Mouse (Mus musculus) intestine, embryonic 16.5 days (tissue): ENCODE data around the gene Lyl1. TPM values are rescaled to one million over a fixed set of nuclear protein-coding genes. Genes with fewer than 3 reads are reported as not detected.
A peak's percentile ranks its signal among the peaks of the same experiment; 100 is the strongest.
"Not testable (repeated sequence)": the region's sequence is repeated elsewhere in the genome, so short reads cannot be mapped to it uniquely, and the experiment has no call there.

Experiments used
- ATAC-seq: fragments of 200-750 bp; cut with Nextera tagmentation; 2 replicates; pipeline ENCODE4 v1.8.0; 2017; ENCODE audit warnings: moderate TSS enrichment, moderate library complexity
- H3K27ac ChIP-seq: fragments of 300-500 bp; sonication (generic); 2 replicates; pipeline ENCODE4 v1.5.1; 2014; ENCODE audit warnings: mild to moderate bottlenecking, low read length
- H3K27me3 ChIP-seq: fragments of 300-500 bp; sonication (generic); replicated peaks from 2 replicates; pipeline ENCODE4 v1.6.1; 2014; ENCODE audit warnings: low read length, control low read depth, mixed read lengths; ENCODE audit not compliant: control insufficient read depth, insufficient read depth
- H3K36me3 ChIP-seq: fragments of 300-500 bp; sonication (generic); 2 replicates; pipeline ENCODE4 v1.6.1; 2014; ENCODE audit warnings: low read length, control low read depth; ENCODE audit not compliant: control insufficient read depth, insufficient read depth
- H3K4me1 ChIP-seq: fragments of 300-500 bp; sonication (generic); 2 replicates; pipeline ENCODE4 v1.6.1; 2014; ENCODE audit warnings: low read length, control low read depth, mixed read lengths; ENCODE audit not compliant: control insufficient read depth, insufficient read depth
- H3K4me2 ChIP-seq: fragments of 300-500 bp; sonication (generic); 2 replicates; pipeline ENCODE4 v1.6.1; 2014; ENCODE audit warnings: low read depth, low read length, control low read depth
- H3K4me3 ChIP-seq: fragments of 300-500 bp; sonication (generic); 2 replicates; pipeline ENCODE4 v1.5.1; 2014; ENCODE audit warnings: mild to moderate bottlenecking, low read length
- H3K9ac ChIP-seq: fragments of 300-500 bp; sonication (generic); 2 replicates; pipeline ENCODE4 v1.6.1; 2014; ENCODE audit warnings: low read depth, low read length
- H3K9me3 ChIP-seq: fragments of 300-500 bp; sonication (generic); 2 replicates; pipeline ENCODE4 v1.6.1; 2016; ENCODE audit warnings: low read length, control low read depth; ENCODE audit not compliant: control insufficient read depth
- WGBS: fragments of 180-500 bp; shearing (Covaris S2); extraction: QIAGEN DNeasy Blood & Tissue Kit; methylation state at CpG from one replicate; pipeline ENCODE4 v1.1.7; 2014; 5-methylcytosine and 5-hydroxymethylcytosine counted together
- polyA plus RNA-seq: library from polyadenylated mRNA; unstranded; fragments of >200 nt; fragmentation: Nextera tagmentation; extraction: Ambion mirVana; gene quantifications from 2 replicates; pipeline ENCODE4 v1.2.1, GENCODE M21; 2015

Lyl1 gene
- polyA plus RNA-seq, 1 experiment from 2014 or later: 5.0 TPM

GRCm38 (mm10) chr8:84665385-84665893, 35.8 kb upstream of the Lyl1 start:
- H3K4me1 ChIP-seq: peaks cover 19% of the 10 kb centered on the region
- peak overlapping the region; percentile 67 for H3K27ac ChIP-seq
- H3K36me3 ChIP-seq: no peaks in the 10 kb centered on the region
- H3K4me2 ChIP-seq: peak overlapping the region; percentile 77
- peak overlapping the region; percentile 77 for H3K9ac ChIP-seq
- H3K9me3 ChIP-seq: no peaks in the 10 kb centered on the region
- ATAC-seq: peak; percentile 1; the same call in 1 of the 2 replicates
- WGBS: 2% methylated on average over 14 of the region's 14 CpGs
- no peaks in the 10 kb centered on the region for H3K27me3 ChIP-seq
- peak overlapping the region; percentile 75 for H3K4me3 ChIP-seq

DNA sequence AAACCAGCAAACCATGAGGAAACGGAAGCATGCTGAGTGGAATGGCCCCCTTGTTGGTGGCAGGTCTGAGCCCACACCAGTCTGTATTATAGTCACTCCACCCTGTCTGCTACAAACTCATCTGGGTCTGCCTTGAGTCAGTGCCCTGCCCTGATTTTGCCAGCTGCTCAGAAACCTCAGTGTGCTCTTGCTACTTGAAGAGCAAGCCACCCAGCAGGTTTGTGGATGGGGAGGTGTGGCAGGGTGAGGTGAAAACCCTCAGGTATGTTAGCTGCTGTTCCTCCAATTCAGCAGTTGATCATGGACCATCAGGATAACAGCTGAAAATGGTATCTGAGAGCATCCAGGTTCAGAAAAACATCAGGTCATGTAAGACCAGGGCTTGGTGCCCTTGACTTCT, 33.2 kb upstream of the Lyl1 start:
- H3K4me3 ChIP-seq: no peak overlapping the region
- H3K4me2 ChIP-seq: no peak overlapping the region
- H3K36me3 ChIP-seq: peaks cover 3% of the 10 kb centered on the region; the same call in 1 of the 2 replicates
- H3K27me3 ChIP-seq: no peaks in the 10 kb centered on the region
- 65% methylated on average over 1 of the region's 1 CpGs for WGBS
- peaks cover 14% of the 10 kb centered on the region for H3K4me1 ChIP-seq
- H3K9ac ChIP-seq: no peak overlapping the region
- H3K27ac ChIP-seq: no peak overlapping the region
- no peaks in the 10 kb centered on the region for H3K9me3 ChIP-seq
- no peak for ATAC-seq

DNA sequence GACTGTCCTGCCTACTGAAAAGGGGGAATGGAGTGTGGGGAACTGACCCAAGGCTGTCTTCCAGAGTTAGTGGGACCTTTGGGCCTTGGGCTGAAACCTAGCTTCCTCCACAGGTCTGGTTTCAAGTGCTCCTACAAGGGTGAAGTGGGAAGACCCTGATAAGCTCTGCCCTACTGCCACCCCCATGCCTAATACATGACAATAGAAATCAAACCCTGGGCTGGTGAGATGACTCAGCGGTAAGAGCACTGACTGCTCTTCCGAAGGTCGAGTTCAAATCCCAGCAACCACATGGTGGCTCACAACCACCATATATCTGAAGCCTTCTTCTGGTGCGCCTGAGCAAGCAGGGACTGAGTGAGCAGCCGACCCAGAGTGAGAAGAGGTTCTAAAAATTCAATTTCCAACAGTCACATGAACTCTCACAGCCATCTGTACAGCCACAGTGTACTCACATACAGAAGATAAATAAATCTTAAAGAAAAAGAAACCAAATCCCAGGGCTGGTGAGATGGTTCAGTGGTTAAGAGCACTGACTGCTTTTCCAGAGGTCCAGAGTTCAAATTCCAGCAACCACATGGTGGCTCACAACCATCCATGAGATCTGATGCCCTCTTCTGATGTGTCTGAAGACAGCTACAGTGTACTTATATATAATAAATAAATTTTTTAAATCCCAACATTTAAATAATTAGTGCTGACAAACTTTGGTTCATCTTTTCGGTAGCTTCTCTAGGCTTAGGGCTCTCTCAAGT, 32.3 kb upstream of the Lyl1 start:
- H3K9me3 ChIP-seq: no peaks in the 10 kb centered on the region
- H3K4me3 ChIP-seq: no peak overlapping the region
- H3K9ac ChIP-seq: no peak overlapping the region
- 83% methylated on average over 6 of the region's 6 CpGs for WGBS
- H3K27me3 ChIP-seq: no peaks in the 10 kb centered on the region
- no peak for ATAC-seq
- no peak overlapping the region for H3K27ac ChIP-seq
- H3K4me1 ChIP-seq: peaks cover 11% of the 10 kb centered on the region
- H3K36me3 ChIP-seq: peaks cover 3% of the 10 kb centered on the region; the same call in 1 of the 2 replicates
- H3K4me2 ChIP-seq: no peak overlapping the region

DNA sequence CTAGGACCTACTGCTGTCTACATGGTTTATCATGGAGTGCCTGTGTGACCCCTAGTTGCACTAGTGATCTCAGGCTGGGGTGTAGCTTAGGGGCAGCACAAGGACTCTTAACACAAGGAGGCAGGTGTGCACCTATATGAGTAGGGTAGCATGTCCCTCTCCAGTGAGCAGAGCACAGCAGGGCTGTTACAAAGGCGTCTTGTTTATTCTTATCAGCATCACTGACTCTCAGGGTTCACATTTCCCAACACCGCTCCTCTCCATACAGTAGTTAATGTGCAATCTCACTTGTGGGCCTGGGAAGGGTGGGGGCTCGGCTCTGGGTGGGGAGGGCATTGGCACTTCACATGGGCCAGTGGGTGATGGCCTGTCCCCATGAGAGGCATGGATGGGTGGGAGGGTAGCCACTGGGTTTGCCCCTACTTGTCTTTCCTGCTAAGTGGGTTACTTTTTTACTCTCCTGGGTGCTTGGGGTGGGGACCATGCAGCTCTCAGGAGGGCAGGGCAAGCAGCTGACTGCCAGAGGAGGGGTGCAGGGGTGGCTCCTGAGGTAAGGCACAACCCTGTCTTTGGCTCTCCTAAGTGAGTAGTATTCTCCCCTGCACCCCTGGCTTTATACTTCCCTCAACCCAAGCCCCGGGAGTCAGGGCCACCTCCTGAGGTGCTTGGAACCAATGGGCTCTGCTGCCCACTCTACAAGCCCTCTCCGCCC, 30.8 kb upstream of the Lyl1 start:
- ATAC-seq: peak; percentile 82
- not testable (repeated sequence) for H3K36me3 ChIP-seq

GRCm38 (mm10) chr8:84677305-84677704, 24.0 kb upstream of the Lyl1 start:
- 92% methylated on average over 5 of the region's 5 CpGs for WGBS
- Histone ChIP-seq H3K4me3 (no peak overlapping the region), H3K36me3 (peaks cover 12% of the 10 kb centered on the region; the same call in 1 of the 2 replicates), H3K4me1 (no peaks in the 10 kb centered on the region), H3K27me3 (no peaks in the 10 kb centered on the region), H3K27ac (no peak overlapping the region), H3K4me2 (no peak overlapping the region), H3K9me3 (no peaks in the 10 kb centered on the region), H3K9ac (no peak overlapping the region)
- ATAC-seq: no peak

More for the DNA sequence above, 30.8 kb upstream of the Lyl1 start:
- 0 out of 2 replicates have a peak overlapping the region, but pooled peaks have one; percentile 24 for H3K9ac ChIP-seq
- not testable (repeated sequence) for H3K4me1 ChIP-seq, H3K4me3 ChIP-seq, H3K9me3 ChIP-seq, H3K4me2 ChIP-seq, H3K27me3 ChIP-seq
- 67% methylated on average over 5 of the region's 5 CpGs for WGBS
- peak overlapping the region; percentile 82 for H3K27ac ChIP-seq

DNA sequence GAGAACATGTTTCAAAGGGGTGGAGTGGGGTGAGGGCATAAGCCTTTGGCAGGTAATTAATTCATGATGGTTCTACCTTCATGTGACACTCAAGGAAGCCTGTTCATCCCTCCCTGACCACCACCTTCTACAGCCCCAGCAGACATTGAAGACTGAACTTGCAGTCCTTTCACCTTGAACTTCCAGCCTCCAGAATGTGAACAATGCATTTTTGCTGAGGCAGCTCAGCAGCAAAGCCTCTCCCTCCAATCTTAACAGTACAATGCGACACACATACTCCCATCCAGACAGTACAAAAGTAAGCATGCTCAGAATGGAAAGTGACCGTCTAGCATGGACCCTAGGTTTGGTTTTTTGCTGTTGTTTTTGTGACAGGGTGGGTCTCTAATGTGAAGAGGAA, 19.8 kb upstream of the Lyl1 start:
- Histone ChIP-seq H3K4me2 (no peak overlapping the region), H3K4me3 (no peak overlapping the region), H3K9me3 (no peaks in the 10 kb centered on the region), H3K4me1 (peaks cover 15% of the 10 kb centered on the region), H3K27me3 (no peaks in the 10 kb centered on the region), H3K27ac (no peak overlapping the region), H3K9ac (no peak overlapping the region), H3K36me3 (no peaks in the 10 kb centered on the region)
- 87% methylated on average over 2 of the region's 2 CpGs for WGBS
- no peak for ATAC-seq

GRCm38 (mm10) chr8:84682257-84682656, 19.0 kb upstream of the Lyl1 start:
- 83% methylated on average over 2 of the region's 2 CpGs for WGBS
- Histone ChIP-seq H3K4me3 (no peak overlapping the region), H3K9me3 (no peaks in the 10 kb centered on the region), H3K4me2 (no peak overlapping the region), H3K36me3 (no peaks in the 10 kb centered on the region), H3K9ac (no peak overlapping the region), H3K27me3 (no peaks in the 10 kb centered on the region), H3K4me1 (peaks cover 17% of the 10 kb centered on the region), H3K27ac (no peak overlapping the region)
- ATAC-seq: no peak

- Histone ChIP-seq H3K4me2 (no peak overlapping the region), H3K4me3 (no peak overlapping the region), H3K36me3 (no peaks in the 10 kb centered on the region), H3K27ac (no peak overlapping the region), H3K4me1 (peaks cover 24% of the 10 kb centered on the region), H3K27me3 (no peaks in the 10 kb centered on the region), H3K9me3 (no peaks in the 10 kb centered on the region), H3K9ac (no peak overlapping the region)
- ATAC-seq: no peak
- 59% methylated on average over 3 of the region's 3 CpGs for WGBS
These were observed 16.7 kb upstream of the Lyl1 start for GRCm38 (mm10) chr8:84684537-84684936.

- Histone ChIP-seq H3K36me3 (no peaks in the 10 kb centered on the region; the same call in 1 of the 2 replicates), H3K4me3 (peak within 1 kb of the TSS; percentile 100), H3K9me3 (no peaks in the 10 kb centered on the region), H3K9ac (peak within 1 kb of the TSS; percentile 100), H3K27me3 (no peaks in the 10 kb centered on the region), H3K4me1 (peaks cover 33% of the 10 kb centered on the region), H3K27ac (peak within 1 kb of the TSS; percentile 96), H3K4me2 (peak within 1 kb of the TSS; percentile 88)
- 8% methylated on average over 20 of the region's 20 CpGs for WGBS
- ATAC-seq: no peak; the same call in 1 of the 2 replicates
These were observed 14.9 kb upstream of the Lyl1 start, which contains the start of gene Trmt1 for GRCm38 (mm10) chr8:84686191-84687002. Gene Trmt1 (plus strand): TSS chr8:84686307.
